Mouse (Mus musculus) limb, embryonic 14.5 days (tissue): ENCODE results near the gene Gpn2. TPM values are rescaled to one million over a fixed set of nuclear protein-coding genes. Genes with fewer than 3 reads are reported as not detected.

ENCODE experiments used
- ATAC-seq: fragments of 200-750 bp; cut with Nextera tagmentation; 2 replicates; pipeline ENCODE4 v1.8.0; 2017; ENCODE audit warnings: low read depth, moderate number of reproducible peaks, moderate TSS enrichment; ENCODE audit not compliant: low FRiP score
- DNase-seq: peaks from one replicate; pipeline ENCODE4 v3.0.0-alpha.2; 2015; ENCODE audit warnings: low spot score
- H3K27ac ChIP-seq: fragments of 300-500 bp; sonication (generic); replicated peaks from 2 replicates; pipeline ENCODE4 v1.5.1; 2014; ENCODE audit warnings: low read depth, mild to moderate bottlenecking, low read length, moderate library complexity, mixed read lengths
- H3K27me3 ChIP-seq: fragments of 300-500 bp; sonication (generic); 2 replicates; pipeline ENCODE4 v1.6.1; 2014; ENCODE audit warnings: low read length, mixed read lengths; ENCODE audit not compliant: control insufficient read depth, insufficient read depth
- H3K36me3 ChIP-seq: fragments of 300-500 bp; sonication (generic); 2 replicates; pipeline ENCODE4 v1.6.1; 2014; ENCODE audit warnings: mild to moderate bottlenecking, low read length, moderate library complexity, mixed read lengths; ENCODE audit not compliant: control insufficient read depth, insufficient read depth
- H3K4me1 ChIP-seq: fragments of 300-500 bp; sonication (generic); 2 replicates; pipeline ENCODE4 v1.6.1; 2014; ENCODE audit warnings: antibody characterized with exemption, low read length, mixed read lengths; ENCODE audit not compliant: control insufficient read depth, insufficient read depth
- H3K4me2 ChIP-seq: fragments of 300-500 bp; sonication (generic); replicated peaks from 2 replicates; pipeline ENCODE4 v1.6.1; 2014; ENCODE audit warnings: low read depth, mild to moderate bottlenecking, low read length, moderate library complexity; ENCODE audit not compliant: severe bottlenecking
- H3K4me3 ChIP-seq: fragments of 300-500 bp; sonication (generic); replicated peaks from 2 replicates; pipeline ENCODE4 v1.5.1; 2014; ENCODE audit warnings: low read length
- H3K9ac ChIP-seq: fragments of 300-500 bp; sonication (generic); 2 replicates; pipeline ENCODE4 v1.6.1; 2014; ENCODE audit warnings: mild to moderate bottlenecking, low read depth, low read length, moderate library complexity; ENCODE audit not compliant: severe bottlenecking
- H3K9me3 ChIP-seq: fragments of 300-500 bp; sonication (generic); 2 replicates; pipeline ENCODE4 v1.6.1; 2016; ENCODE audit warnings: low read length; ENCODE audit not compliant: control insufficient read depth
- POLR2A ChIP-seq: fragments of 200-500 bp; IDR thresholded peaks from 2 replicates; pipeline ENCODE4 v1.8.0; 2012; ENCODE audit warnings: inconsistent platforms, mild to moderate bottlenecking, moderate library complexity, borderline replicate concordance; ENCODE audit not compliant: insufficient read depth, insufficient read length; ENCODE audit errors: extremely low read depth
- WGBS: fragments of 180-500 bp; shearing (Covaris S2); extraction: QIAGEN DNeasy Blood & Tissue Kit; methylation state at CpG from one replicate; pipeline ENCODE4 v1.1.7; 2014; 5-methylcytosine and 5-hydroxymethylcytosine counted together
- polyA plus RNA-seq, 2 experiments: library from polyadenylated mRNA; depleted of rRNA in 1 of 2; stranded (reverse) in 1 of 2; unstranded in 1 of 2; fragments of >200 nt; fragmentation: Nextera tagmentation in 1 of 2; extraction: Ambion mirVana in 1 of 2; gene quantifications; 2 replicates each; pipeline versions ENCODE4 v1.2.1 to v1.2.3; 2012 to 2014

The Gpn2 gene
- polyA plus RNA-seq, 2 experiments = 17.6 to 33.2 TPM

DNA sequence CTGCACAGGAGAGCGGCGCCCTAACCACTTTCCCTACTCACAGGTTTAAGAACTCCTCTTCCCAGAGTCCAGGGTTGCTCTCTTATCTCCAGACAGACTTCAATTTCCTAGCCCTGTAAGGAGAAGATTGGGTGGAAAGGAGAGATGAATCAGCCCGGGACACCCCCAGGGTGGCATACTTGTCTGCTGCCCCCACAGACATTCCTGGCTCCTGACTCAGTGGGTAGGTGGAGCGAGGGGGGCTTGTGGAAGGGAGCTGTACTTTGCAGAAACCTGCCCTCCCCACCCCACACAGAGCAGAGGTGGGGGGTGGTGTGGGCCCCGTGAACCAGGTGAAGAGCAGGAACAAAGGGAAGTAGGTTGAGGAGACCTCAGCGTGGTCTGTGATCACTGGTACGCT is 11.4 kb downstream of the Gpn2 start:
- Histone ChIP-seq H3K9ac (no peak overlapping the region), H3K9me3 (no peaks in the 10 kb centered on the region), H3K4me3 (no peak overlapping the region), H3K36me3 (peaks cover 14% of the 10 kb centered on the region), H3K27me3 (peaks cover 17% of the 10 kb centered on the region), H3K4me1 (peaks cover 4% of the 10 kb centered on the region; the same call in 1 of the 2 replicates), H3K4me2 (no peak overlapping the region), H3K27ac (no peak overlapping the region)
- ATAC-seq = no peak
- 62% methylated on average over 7 of the region's 7 CpGs for WGBS
- no peak for TF ChIP-seq POLR2A
- no peak for DNase-seq

GRCm38 (mm10) chr4:133596084-133596483 is 11.9 kb downstream of the Gpn2 start:
- no peak for ATAC-seq
- H3K27ac ChIP-seq = no peak overlapping the region
- 72% methylated on average over 6 of the region's 6 CpGs for WGBS

GRCm38 (mm10) chr4:133598616-133599015 is 14.5 kb downstream of the Gpn2 start:
- Histone ChIP-seq H3K27ac (no peak overlapping the region), H3K9ac (no peak overlapping the region), H3K4me3 (no peak overlapping the region), H3K9me3 (no peaks in the 10 kb centered on the region), H3K27me3 (peaks cover 35% of the 10 kb centered on the region), H3K4me1 (peaks cover 4% of the 10 kb centered on the region; the same call in 1 of the 2 replicates), H3K36me3 (peaks cover 6% of the 10 kb centered on the region; the same call in 1 of the 2 replicates), H3K4me2 (no peak overlapping the region)
- WGBS = 36% methylated on average over 4 of the region's 4 CpGs
- DNase-seq (no peak), ATAC-seq (no peak)
- no peak for TF ChIP-seq POLR2A

More at GRCm38 (mm10) chr4:133596084-133596483, 11.9 kb downstream of the Gpn2 start:
- TF ChIP-seq POLR2A = no peak
- peaks cover 8% of the 10 kb centered on the region for H3K36me3 ChIP-seq
- no peak for DNase-seq
- H3K27me3 ChIP-seq = peaks cover 17% of the 10 kb centered on the region
- H3K9ac ChIP-seq = no peak overlapping the region
- H3K9me3 ChIP-seq = no peaks in the 10 kb centered on the region
- H3K4me1 ChIP-seq = peaks cover 4% of the 10 kb centered on the region; the same call in 1 of the 2 replicates
- H3K4me2 ChIP-seq = no peak overlapping the region
- H3K4me3 ChIP-seq = no peak overlapping the region

DNA sequence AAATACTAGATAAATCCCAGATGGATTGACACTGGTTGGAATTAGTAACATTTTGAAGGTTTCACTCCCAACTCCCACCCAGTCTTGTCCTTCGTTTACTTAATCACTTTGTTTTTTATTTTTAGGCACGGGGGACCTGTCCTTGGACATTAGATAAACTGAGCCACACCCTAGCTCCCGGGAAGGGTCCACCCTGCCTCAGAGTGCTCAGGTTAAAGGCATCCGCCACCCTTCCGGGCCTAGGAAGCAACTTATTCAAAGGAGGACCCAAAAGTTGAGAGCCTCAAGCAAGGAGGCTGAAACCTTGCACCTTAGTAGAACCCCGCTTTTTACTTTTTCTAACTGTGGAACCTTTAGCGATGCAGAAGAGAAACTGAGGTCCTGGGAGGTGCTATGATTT is 15.0 kb downstream of the Gpn2 start:
- Histone ChIP-seq H3K27ac (no peak overlapping the region), H3K36me3 (peaks cover 11% of the 10 kb centered on the region), H3K9ac (peak overlapping the region; percentile 58), H3K4me3 (peak overlapping the region; percentile 59), H3K9me3 (no peaks in the 10 kb centered on the region), H3K27me3 (peaks cover 35% of the 10 kb centered on the region), H3K4me1 (peaks cover 4% of the 10 kb centered on the region; the same call in 1 of the 2 replicates), H3K4me2 (peak overlapping the region; percentile 75)
- no peak for DNase-seq
- WGBS = 19% methylated on average over 7 of the region's 7 CpGs
- no peak for ATAC-seq
- TF ChIP-seq POLR2A = no peak

DNA sequence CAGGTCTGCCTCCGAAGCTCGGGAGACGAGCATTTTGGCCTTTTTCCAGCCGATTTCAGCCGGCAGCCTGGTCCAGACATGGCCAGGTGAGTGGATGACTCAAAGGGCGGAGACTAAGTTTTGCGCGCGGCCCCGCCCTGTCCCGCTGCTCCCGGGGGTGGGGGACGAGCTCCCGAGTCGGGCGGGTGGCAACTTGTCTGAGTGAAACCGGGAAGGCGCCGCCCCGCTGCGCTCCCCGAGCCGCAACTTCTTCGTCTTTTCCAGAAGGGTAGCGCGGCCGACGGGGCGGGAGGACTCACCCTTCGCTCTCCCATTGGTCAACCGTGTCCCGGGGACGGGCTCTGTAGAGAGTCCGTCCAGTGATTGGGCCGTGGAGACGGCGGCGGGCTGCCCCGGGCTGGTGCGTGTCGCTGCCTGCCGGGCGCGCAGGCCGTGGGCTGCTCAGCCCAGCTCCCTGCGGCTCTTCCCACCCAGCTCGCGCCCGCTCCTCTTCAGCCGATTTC is 15.5 kb downstream of the Gpn2 start:
- H3K36me3 ChIP-seq = peaks cover 13% of the 10 kb centered on the region
- peak overlapping the region; percentile 58 for H3K9ac ChIP-seq
- H3K4me3 ChIP-seq = peak overlapping the region; percentile 59
- no peak for TF ChIP-seq POLR2A
- peak overlapping the region; percentile 75 for H3K4me2 ChIP-seq
- WGBS = under 1% methylated on average over 49 of the region's 50 CpGs
- peak; percentile 91 for DNase-seq
- H3K4me1 ChIP-seq = peaks cover 4% of the 10 kb centered on the region; the same call in 1 of the 2 replicates
- ATAC-seq = peak; percentile 93
- H3K27ac ChIP-seq = no peak overlapping the region
- H3K27me3 ChIP-seq = peaks cover 35% of the 10 kb centered on the region
- no peaks in the 10 kb centered on the region for H3K9me3 ChIP-seq

DNA sequence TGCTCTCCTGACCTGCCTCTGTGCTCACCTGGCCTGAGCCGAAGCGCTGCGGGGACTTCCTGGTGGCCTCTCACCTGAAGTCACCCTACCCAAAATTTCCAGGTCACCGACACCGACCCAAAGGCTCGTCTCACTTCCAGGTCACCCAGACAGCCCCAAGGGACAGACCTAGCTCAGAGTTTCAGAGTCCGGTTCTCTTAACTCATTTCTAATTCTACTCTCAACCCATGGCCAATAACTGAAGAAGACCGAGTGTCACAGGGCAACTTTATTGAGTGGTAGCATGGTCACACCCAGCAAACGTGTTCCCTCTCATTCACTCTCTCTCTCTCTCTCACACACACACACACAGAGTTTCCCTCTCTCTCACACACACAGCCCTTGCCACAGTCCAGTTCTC is 16.1 kb downstream of the Gpn2 start:
- Histone ChIP-seq H3K9ac (peak overlapping the region; percentile 58), H3K27me3 (peaks cover 35% of the 10 kb centered on the region), H3K4me3 (peak overlapping the region; percentile 59), H3K27ac (no peak overlapping the region), H3K9me3 (no peaks in the 10 kb centered on the region), H3K36me3 (peaks cover 16% of the 10 kb centered on the region), H3K4me2 (peak overlapping the region; percentile 75), H3K4me1 (peaks cover 4% of the 10 kb centered on the region; the same call in 1 of the 2 replicates)
- 8% methylated on average over 9 of the region's 9 CpGs for WGBS
- TF ChIP-seq POLR2A = no peak
- ATAC-seq (no peak), DNase-seq (no peak)
